Mouse (Mus musculus) adrenal gland, postnatal 14 days (tissue): Measurements from ENCODE around the gene Usp31. TPM values are rescaled to one million over a fixed set of nuclear protein-coding genes. Genes with fewer than 3 reads are reported as not detected.
A peak's percentile ranks its signal among the peaks of the same experiment; 100 is the strongest.

Experiments used
- DNase-seq: peaks from one replicate; pipeline ENCODE4 v3.0.0; 2021; ENCODE audit warnings: mixed read lengths
- long read RNA-seq, 2 experiments: library from polyadenylated mRNA; stranded (forward); transcript quantifications; one replicate each; pipeline ENCODE4 v2.0.0; 2021
- total RNA-seq: library from RNA; stranded (reverse); gene quantifications from 2 replicates; pipeline ENCODE4 v1.2.3, GENCODE M21; 2021

The Usp31 gene
- total RNA-seq, result 15.2 and 15.3 TPM in 2 replicates
- long read RNA-seq, experiment 1, partial matches to known transcripts, result 0 of 1 reads
- long read RNA-seq, experiment 1, other reads (novel, unspliced or antisense), result 1 of 1 reads
- long read RNA-seq, experiment 2, full-length matches to known transcripts, result 2 of 3 reads
- long read RNA-seq, experiment 2, partial matches to known transcripts, result 0 of 3 reads
- long read RNA-seq, experiment 2, other reads (novel, unspliced or antisense), result 1 of 3 reads

- DNase-seq, result peak; percentile 96
Measured at GRCm38 (mm10) chr7:121707073-121707667, at the start of gene Usp31. Gene Usp31, minus strand, starts transcription at chr7:121707253.

GRCm38 (mm10) chr7:121754748-121755147 lies 47.7 kb upstream of the Usp31 start:
- DNase-seq, result no peak

- no peak for DNase-seq
Measured at GRCm38 (mm10) chr7:121750244-121750643, 43.2 kb upstream of the Usp31 start.

GRCm38 (mm10) chr7:121737511-121738415 lies 30.7 kb upstream of the Usp31 start:
- no peak for DNase-seq

- peak; percentile 91 for DNase-seq
Measured at GRCm38 (mm10) chr7:121734171-121734831, 27.2 kb upstream of the Usp31 start, which contains the start of gene Scnn1g. Gene Scnn1g, plus strand, starts transcription at chr7:121734479.

- peak; percentile 77 for DNase-seq
Measured at GRCm38 (mm10) chr7:121730225-121730624, 23.2 kb upstream of the Usp31 start.

- no peak for DNase-seq
Measured at GRCm38 (mm10) chr7:121717031-121717430, 10.0 kb upstream of the Usp31 start.

GRCm38 (mm10) chr7:121711171-121711570 lies 4.1 kb upstream of the Usp31 start:
- no peak for DNase-seq

GRCm38 (mm10) chr7:121706411-121707072 lies 511 bp downstream of the Usp31 start:
- DNase-seq, result peak; percentile 56

GRCm38 (mm10) chr7:121705051-121705450 lies 2.0 kb downstream of the Usp31 start:
- no peak for DNase-seq

- no peak for DNase-seq
Measured at GRCm38 (mm10) chr7:121701983-121702382, 5.1 kb downstream of the Usp31 start.

- no peak for DNase-seq
Measured at GRCm38 (mm10) chr7:121700480-121700879, 6.6 kb downstream of the Usp31 start.

- no peak for DNase-seq
Measured at GRCm38 (mm10) chr7:121699218-121699617, 7.8 kb downstream of the Usp31 start.

- DNase-seq, result no peak
Measured at GRCm38 (mm10) chr7:121697574-121697973, 9.5 kb downstream of the Usp31 start.

- DNase-seq, result no peak
Measured at GRCm38 (mm10) chr7:121697170-121697569, 9.9 kb downstream of the Usp31 start.

- DNase-seq, result no peak
Measured at GRCm38 (mm10) chr7:121691803-121692202, 15.2 kb downstream of the Usp31 start.

GRCm38 (mm10) chr7:121689338-121689737 lies 17.7 kb downstream of the Usp31 start:
- no peak for DNase-seq

- DNase-seq, result no peak
Measured at GRCm38 (mm10) chr7:121685140-121685984, 21.7 kb downstream of the Usp31 start.

GRCm38 (mm10) chr7:121681191-121681590 lies 25.9 kb downstream of the Usp31 start:
- DNase-seq, result no peak

- DNase-seq, result peak; percentile 7
Measured at GRCm38 (mm10) chr7:121677105-121677753, 29.8 kb downstream of the Usp31 start.
